Mouse (Mus musculus) cortical plate, adult 2 months (tissue): Measurements from ENCODE around the gene Ccin. TPM values are rescaled to one million over a fixed set of nuclear protein-coding genes. Genes with fewer than 3 reads are reported as not detected.
A peak's percentile ranks its signal among the peaks of the same experiment; 100 is the strongest.

Experiments used
- H3K27ac ChIP-seq: fragments of 200-500 bp; 2 replicates; pipeline ENCODE4 v1.5.1; 2012; ENCODE audit warnings: low read length, control low read depth, inconsistent platforms; ENCODE audit not compliant: insufficient read depth
- H3K4me1 ChIP-seq: fragments of 200-500 bp; 2 replicates; pipeline ENCODE4 v1.6.1; 2011; ENCODE audit warnings: low read length; ENCODE audit not compliant: control insufficient read depth, insufficient read depth
- H3K4me3 ChIP-seq: fragments of 200-500 bp; 2 replicates; pipeline ENCODE4 v1.5.1; 2011; ENCODE audit warnings: mild to moderate bottlenecking, low read length, control low read depth; ENCODE audit not compliant: insufficient read depth
- CTCF ChIP-seq: fragments of 200-500 bp; IDR thresholded peaks from 2 replicates; pipeline ENCODE4 v1.5.1; 2011; ENCODE audit warnings: mild to moderate bottlenecking, control low read depth, low read length; ENCODE audit not compliant: insufficient read depth; ENCODE audit errors: extremely low read depth
- POLR2A ChIP-seq: fragments of 200-500 bp; IDR thresholded peaks from 2 replicates; pipeline ENCODE4 v1.6.1; 2011; ENCODE audit warnings: mild to moderate bottlenecking, low read length, control low read depth; ENCODE audit not compliant: insufficient read depth; ENCODE audit errors: extremely low read depth
- polyA plus RNA-seq: library from polyadenylated mRNA; depleted of rRNA; stranded (reverse); fragments of >200 nt; gene quantifications from 2 replicates; pipeline ENCODE4 v1.2.3, GENCODE M21; 2012

Ccin gene
- polyA plus RNA-seq, 1 experiment, result not detected

- peak overlapping the region; percentile 2; the same call in 1 of the 2 replicates for H3K27ac ChIP-seq
- no peak for TF ChIP-seq POLR2A
- no peak for TF ChIP-seq CTCF
These were observed 9.7 kb upstream of the Ccin start for GRCm38 (mm10) chr4:43973526-43973981.

GRCm38 (mm10) chr4:43974914-43975616 lies 8.2 kb upstream of the Ccin start:
- Histone ChIP-seq H3K4me3 (no peak overlapping the region), H3K27ac (no peak overlapping the region)
- no peak for TF ChIP-seq POLR2A
- no peak for TF ChIP-seq CTCF

More at GRCm38 (mm10) chr4:43973526-43973981, 9.7 kb upstream of the Ccin start:
- peaks cover 4% of the 10 kb centered on the region; the same call in 1 of the 2 replicates for H3K4me1 ChIP-seq
- no peak overlapping the region for H3K4me3 ChIP-seq

GRCm38 (mm10) chr4:43976223-43976740 lies 7.0 kb upstream of the Ccin start:
- no peak overlapping the region for H3K4me3 ChIP-seq

More at GRCm38 (mm10) chr4:43974914-43975616, 8.2 kb upstream of the Ccin start:
- peaks cover 4% of the 10 kb centered on the region for H3K4me1 ChIP-seq

GRCm38 (mm10) chr4:43978521-43979443 lies 4.5 kb upstream of the Ccin start:
- Histone ChIP-seq H3K4me1 (no peaks in the 10 kb centered on the region; the same call in 1 of the 2 replicates), H3K4me3 (no peak overlapping the region), H3K27ac (no peak overlapping the region)
- TF ChIP-seq POLR2A (no peak), CTCF (no peak)

More at GRCm38 (mm10) chr4:43976223-43976740, 7.0 kb upstream of the Ccin start:
- TF ChIP-seq CTCF (no peak), POLR2A (no peak)
- Histone ChIP-seq H3K4me1 (peaks cover 4% of the 10 kb centered on the region), H3K27ac (no peak overlapping the region)

GRCm38 (mm10) chr4:43979746-43980145 lies 3.5 kb upstream of the Ccin start:
- no peak overlapping the region for H3K4me3 ChIP-seq
- H3K27ac ChIP-seq, result no peak overlapping the region
- H3K4me1 ChIP-seq, result no peaks in the 10 kb centered on the region; the same call in 1 of the 2 replicates
- TF ChIP-seq POLR2A, result no peak
- TF ChIP-seq CTCF, result no peak

GRCm38 (mm10) chr4:43980236-43980635 lies 3.0 kb upstream of the Ccin start:
- Histone ChIP-seq H3K27ac (no peak overlapping the region), H3K4me1 (no peaks in the 10 kb centered on the region; the same call in 1 of the 2 replicates), H3K4me3 (no peak overlapping the region)
- no peak for TF ChIP-seq CTCF
- no peak for TF ChIP-seq POLR2A

- TF ChIP-seq POLR2A, result no peak
- TF ChIP-seq CTCF, result no peak
- Histone ChIP-seq H3K4me3 (no peak overlapping the region), H3K4me1 (no peaks in the 10 kb centered on the region; the same call in 1 of the 2 replicates), H3K27ac (no peak overlapping the region)
These were observed 2.4 kb upstream of the Ccin start for GRCm38 (mm10) chr4:43980846-43981245.

- TF ChIP-seq POLR2A (no peak), CTCF (no peak)
- Histone ChIP-seq H3K27ac (no peak overlapping the region), H3K4me1 (no peaks in the 10 kb centered on the region; the same call in 1 of the 2 replicates), H3K4me3 (no peak overlapping the region)
These were observed 2.0 kb upstream of the Ccin start for GRCm38 (mm10) chr4:43981251-43981650.

GRCm38 (mm10) chr4:43982053-43982732 lies 1.1 kb upstream of the Ccin start:
- H3K4me1 ChIP-seq, result no peaks in the 10 kb centered on the region; the same call in 1 of the 2 replicates
- peak; percentile 75 for TF ChIP-seq CTCF
- no peak for TF ChIP-seq POLR2A
- no peak overlapping the region for H3K4me3 ChIP-seq
- no peak overlapping the region for H3K27ac ChIP-seq
